Mouse (Mus musculus) urinary bladder, postnatal 10 days (tissue): Measurements from ENCODE around the gene Rftn1.

Experiments
- DNase-seq: peaks from one replicate; pipeline ENCODE4 v3.0.0; 2022; ENCODE audit warnings: low spot score

Gene Rftn1

GRCm38 (mm10) chr17:50063832-50064627 lies 126.4 kb downstream of the Rftn1 start:
- DNase-seq: no peak

- no peak for DNase-seq
Observed at GRCm38 (mm10) chr17:50062649-50063048, 127.8 kb downstream of the Rftn1 start.

- no peak for DNase-seq
Observed at GRCm38 (mm10) chr17:50061446-50061845, 129.0 kb downstream of the Rftn1 start.

- DNase-seq: no peak
Observed at GRCm38 (mm10) chr17:50060220-50060619, 130.3 kb downstream of the Rftn1 start.

GRCm38 (mm10) chr17:50059417-50059816 lies 131.1 kb downstream of the Rftn1 start:
- DNase-seq: no peak

GRCm38 (mm10) chr17:50055154-50055756 lies 135.2 kb downstream of the Rftn1 start:
- no peak for DNase-seq

- DNase-seq: no peak
Observed at GRCm38 (mm10) chr17:50054586-50054985, 135.9 kb downstream of the Rftn1 start.

- no peak for DNase-seq
Observed at GRCm38 (mm10) chr17:50053961-50054360, 136.5 kb downstream of the Rftn1 start.

- DNase-seq: no peak
Observed at GRCm38 (mm10) chr17:50052741-50053468, 137.6 kb downstream of the Rftn1 start.

GRCm38 (mm10) chr17:50050456-50050855 lies 140.0 kb downstream of the Rftn1 start:
- no peak for DNase-seq

GRCm38 (mm10) chr17:50048209-50048608 lies 142.3 kb downstream of the Rftn1 start:
- DNase-seq: no peak

GRCm38 (mm10) chr17:50047182-50047581 lies 143.3 kb downstream of the Rftn1 start:
- DNase-seq: no peak

GRCm38 (mm10) chr17:50040727-50041410 lies 149.6 kb downstream of the Rftn1 start:
- DNase-seq: no peak

GRCm38 (mm10) chr17:50037882-50038665 lies 152.4 kb downstream of the Rftn1 start:
- DNase-seq: no peak

- no peak for DNase-seq
Observed at GRCm38 (mm10) chr17:50037416-50037815, 153.1 kb downstream of the Rftn1 start.

- DNase-seq: no peak
Observed at GRCm38 (mm10) chr17:50036751-50037385, 153.6 kb downstream of the Rftn1 start.

GRCm38 (mm10) chr17:50033698-50034097 lies 156.8 kb downstream of the Rftn1 start:
- DNase-seq: no peak

- no peak for DNase-seq
Observed at GRCm38 (mm10) chr17:50031548-50032491, 158.7 kb downstream of the Rftn1 start.

GRCm38 (mm10) chr17:50025651-50026050 lies 164.8 kb downstream of the Rftn1 start:
- DNase-seq: no peak

GRCm38 (mm10) chr17:50025173-50025626 lies 165.3 kb downstream of the Rftn1 start:
- DNase-seq: no peak
